28 mouse cellular contexts compared by ENCODE assay signal in the genomic region with DNA sequence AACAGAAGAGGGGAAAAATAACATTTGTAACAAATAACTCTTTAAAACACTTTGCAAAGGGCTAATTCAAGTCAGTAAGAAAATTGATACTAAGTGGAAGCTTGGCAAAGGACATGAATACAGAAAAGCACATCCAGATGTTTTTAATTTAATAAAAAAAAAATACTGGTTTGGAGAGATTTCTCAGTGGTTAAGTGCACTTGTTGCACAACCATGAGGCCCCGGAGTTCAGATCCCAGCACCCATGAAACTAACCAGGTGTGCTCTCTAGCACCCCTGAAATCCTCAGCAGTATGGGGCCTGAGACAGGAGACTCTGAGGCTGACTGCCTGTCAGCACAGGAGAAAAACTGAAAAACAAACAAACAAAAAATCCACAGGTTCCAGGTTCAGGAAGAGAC. TPM values are rescaled to one million over a fixed set of nuclear protein-coding genes. Genes with fewer than 3 reads are reported as not detected.
DNase-seq lines count a peak whose midpoint lies in the region; ATAC-seq and TF ChIP-seq lines count a peak whose summit lies in the region.
"Had no signal": no experiment of that assay in that cellular context is flagged by ENCODE, and none has a peak within 500 bp of the region (broad histone marks: within the 10 kb centered on the region; RNA-seq: fewer than 3 reads in every experiment).

No protein-coding gene starts in this region.

- ATAC-seq in embryonic facial prominence, embryonic 11.5 days (replicated peaks; ENCODE audit: insufficient number of reproducible peaks, low FRiP score, low TSS enrichment, low read depth), result no peak
- ATAC-seq in midbrain, embryonic 11.5 days (ENCODE audit: low FRiP score), result no peak
- ATAC-seq in midbrain, embryonic 14.5 days (ENCODE audit: low FRiP score, low TSS enrichment), result no peak
- no peak for ATAC-seq in embryonic facial prominence, embryonic 14.5 days (ENCODE audit: low read depth)
- no peak for ATAC-seq in liver, embryonic 12.5 days
- ATAC-seq in intestine, embryonic 15.5 days, result no peak
- ATAC-seq: forebrain, embryonic 15.5 days; hindbrain, postnatal 0 days; inflammation-experienced regulatory T-cells, adult 6 months; intestine, postnatal 0 days had no signal

- no peak overlapping the region for H3K4me2 ChIP-seq in embryonic facial prominence, embryonic 11.5 days (ENCODE audit: low read depth, low read length)
- no peak overlapping the region for H3K4me2 ChIP-seq in midbrain, embryonic 11.5 days
- no peak overlapping the region for H3K4me2 ChIP-seq in midbrain, embryonic 14.5 days (ENCODE audit: low read length)
- no peak overlapping the region for H3K4me2 ChIP-seq in embryonic facial prominence, embryonic 14.5 days (ENCODE audit: low read depth, low read length)
- H3K4me2 ChIP-seq in myocyte (ENCODE audit: low read depth), result no peak overlapping the region
- H3K4me2 ChIP-seq in liver, embryonic 12.5 days, result no peak overlapping the region
- no peak overlapping the region for H3K4me2 ChIP-seq in intestine, embryonic 15.5 days (replicated peaks)
- H3K4me2 ChIP-seq: embryonic facial prominence, embryonic 15.5 days; forebrain, embryonic 12.5 days; forebrain, embryonic 15.5 days; heart, embryonic 12.5 days; heart, embryonic 15.5 days; hindbrain, embryonic 14.5 days had no signal

- H3K9me3 ChIP-seq in embryonic facial prominence, embryonic 11.5 days (replicated peaks; ENCODE audit: control insufficient read depth, low read length), result no peaks in the 10 kb centered on the region
- H3K9me3 ChIP-seq in embryonic facial prominence, embryonic 10.5 days, result no peaks in the 10 kb centered on the region
- no peaks in the 10 kb centered on the region for H3K9me3 ChIP-seq in midbrain, embryonic 11.5 days (ENCODE audit: control insufficient read depth, low read length)
- H3K9me3 ChIP-seq in midbrain, embryonic 14.5 days (ENCODE audit: control insufficient read depth, low read length), result no peaks in the 10 kb centered on the region
- H3K9me3 ChIP-seq in embryonic facial prominence, embryonic 14.5 days (ENCODE audit: control insufficient read depth, low read length), result no peaks in the 10 kb centered on the region
- H3K9me3 ChIP-seq in liver, embryonic 12.5 days (replicated peaks), result no peaks in the 10 kb centered on the region
- no peaks in the 10 kb centered on the region for H3K9me3 ChIP-seq in intestine, embryonic 15.5 days
- H3K9me3 ChIP-seq: embryonic facial prominence, embryonic 15.5 days; forebrain, embryonic 12.5 days; forebrain, embryonic 15.5 days; G1E; heart, embryonic 12.5 days; heart, embryonic 15.5 days had no signal

- H3K9ac ChIP-seq in embryonic facial prominence, embryonic 11.5 days (replicated peaks; ENCODE audit: low read length), result no peak overlapping the region
- H3K9ac ChIP-seq in midbrain, embryonic 11.5 days (ENCODE audit: low read length), result no peak overlapping the region
- no peak overlapping the region for H3K9ac ChIP-seq in midbrain, embryonic 14.5 days (replicated peaks; ENCODE audit: low read length)
- no peak overlapping the region for H3K9ac ChIP-seq in embryonic facial prominence, embryonic 14.5 days (ENCODE audit: low read depth, low read length)
- no peak overlapping the region for H3K9ac ChIP-seq in liver, embryonic 12.5 days
- no peak overlapping the region for H3K9ac ChIP-seq in intestine, embryonic 15.5 days
- H3K9ac ChIP-seq: embryonic facial prominence, embryonic 15.5 days; forebrain, embryonic 12.5 days; forebrain, embryonic 15.5 days; heart, embryonic 12.5 days; heart, embryonic 15.5 days; hindbrain, embryonic 14.5 days had no signal

- 36% methylated on average over 1 of the region's 1 CpGs for WGBS in embryonic facial prominence, embryonic 11.5 days
- 57% methylated on average over 1 of the region's 1 CpGs for WGBS in embryonic facial prominence, embryonic 10.5 days
- 85% methylated on average over 1 of the region's 1 CpGs for WGBS in midbrain, embryonic 11.5 days
- 97% methylated on average over 1 of the region's 1 CpGs for whole genome bisulfite sequencing in midbrain, embryonic 14.5 days
- 28% methylated on average over 1 of the region's 1 CpGs for WGBS in embryonic facial prominence, embryonic 14.5 days
- 61% methylated on average over 1 of the region's 1 CpGs for WGBS in liver, embryonic 12.5 days (ENCODE audit: insufficient replicate concordance)
- WGBS in intestine, embryonic 15.5 days, result 83% methylated on average over 1 of the region's 1 CpGs

- H3K27me3 ChIP-seq in embryonic facial prominence, embryonic 11.5 days (ENCODE audit: control insufficient read depth, insufficient read depth, low read length), result no peaks in the 10 kb centered on the region
- H3K27me3 ChIP-seq in embryonic facial prominence, embryonic 10.5 days (replicated peaks; ENCODE audit: low read depth, poor library complexity, severe bottlenecking), result no peaks in the 10 kb centered on the region
- no peaks in the 10 kb centered on the region for H3K27me3 ChIP-seq in midbrain, embryonic 11.5 days (ENCODE audit: control insufficient read depth, insufficient read depth, low read length)
- no peaks in the 10 kb centered on the region for H3K27me3 ChIP-seq in midbrain, embryonic 14.5 days (ENCODE audit: control insufficient read depth, insufficient read depth, low read length)
- H3K27me3 ChIP-seq in embryonic facial prominence, embryonic 14.5 days (replicated peaks; ENCODE audit: control insufficient read depth, insufficient read depth, low read length), result no peaks in the 10 kb centered on the region
- no peaks in the 10 kb centered on the region for H3K27me3 ChIP-seq in myocyte (ENCODE audit: control insufficient read depth, insufficient read depth, insufficient read length)
- no peaks in the 10 kb centered on the region for H3K27me3 ChIP-seq in liver, embryonic 12.5 days (replicated peaks)
- no peaks in the 10 kb centered on the region for H3K27me3 ChIP-seq in intestine, embryonic 15.5 days (replicated peaks)
- H3K27me3 ChIP-seq: CH12.LX; embryonic facial prominence, embryonic 15.5 days; forebrain, embryonic 12.5 days; forebrain, embryonic 15.5 days; heart, embryonic 12.5 days; heart, embryonic 15.5 days had no signal

- no peaks in the 10 kb centered on the region for H3K79me2 ChIP-seq in myocyte (ENCODE audit: control insufficient read depth, insufficient read depth)

- no peak overlapping the region for H3ac ChIP-seq in myocyte (ENCODE audit: control insufficient read depth, insufficient read length)

- no peaks in the 10 kb centered on the region for H3K36me3 ChIP-seq in embryonic facial prominence, embryonic 11.5 days (replicated peaks; ENCODE audit: control insufficient read depth, insufficient read depth, low read depth, low read length)
- no peaks in the 10 kb centered on the region for H3K36me3 ChIP-seq in embryonic facial prominence, embryonic 10.5 days (replicated peaks)
- H3K36me3 ChIP-seq in midbrain, embryonic 11.5 days (ENCODE audit: control insufficient read depth, insufficient read depth, low read length), result no peaks in the 10 kb centered on the region
- H3K36me3 ChIP-seq in midbrain, embryonic 14.5 days (ENCODE audit: control insufficient read depth, insufficient read depth, low read length), result no peaks in the 10 kb centered on the region
- H3K36me3 ChIP-seq in embryonic facial prominence, embryonic 14.5 days (ENCODE audit: control insufficient read depth, insufficient read depth, low read length), result no peaks in the 10 kb centered on the region
- no peaks in the 10 kb centered on the region for H3K36me3 ChIP-seq in myocyte (ENCODE audit: control insufficient read depth, insufficient read depth)
- H3K36me3 ChIP-seq in liver, embryonic 12.5 days, result no peaks in the 10 kb centered on the region
- H3K36me3 ChIP-seq in intestine, embryonic 15.5 days, result no peaks in the 10 kb centered on the region
- H3K36me3 ChIP-seq: embryonic facial prominence, embryonic 15.5 days; forebrain, embryonic 12.5 days; forebrain, embryonic 15.5 days; G1E; heart, embryonic 12.5 days; heart, embryonic 15.5 days had no signal

- no peak for TF ChIP-seq POLR2A in myocyte (IDR thresholded peaks at IDR 0.05; ENCODE audit: insufficient read length, low read depth)

- DNase-seq in embryonic facial prominence, embryonic 11.5 days (ENCODE audit: low spot score), result peak; percentile 43
- DNase-seq in embryonic facial prominence, embryonic 10.5 days (ENCODE audit: low spot score), result no peak
- peak; percentile 19 for DNase-seq in midbrain, embryonic 11.5 days (ENCODE audit: low spot score, missing footprints)
- DNase-seq in midbrain, embryonic 14.5 days, result no peak
- DNase-seq in embryonic facial prominence, embryonic 14.5 days (ENCODE audit: low spot score), result peak; percentile 57
- DNase-seq: adrenal gland, adult 8-10 months; adrenal gland, postnatal 25 days; B cell, adult 2 months; cerebellum, adult 11-12 months; cerebellum, adult 9-10 months; cerebellum, postnatal 14 days; gastrocnemius, postnatal 10 days; heart, postnatal 10 days; heart, postnatal 4 days had no signal

- no peak overlapping the region for H3K4me3 ChIP-seq in embryonic facial prominence, embryonic 11.5 days (ENCODE audit: low read depth, low read length)
- H3K4me3 ChIP-seq in embryonic facial prominence, embryonic 10.5 days, result no peak overlapping the region
- H3K4me3 ChIP-seq in midbrain, embryonic 11.5 days (ENCODE audit: low read depth, low read length), result no peak overlapping the region
- H3K4me3 ChIP-seq in midbrain, embryonic 14.5 days (replicated peaks; ENCODE audit: low read depth, low read length), result no peak overlapping the region
- H3K4me3 ChIP-seq in embryonic facial prominence, embryonic 14.5 days (ENCODE audit: low read depth, low read length), result no peak overlapping the region
- no peak overlapping the region for H3K4me3 ChIP-seq in myocyte
- no peak overlapping the region for H3K4me3 ChIP-seq in liver, embryonic 12.5 days
- H3K4me3 ChIP-seq in intestine, embryonic 15.5 days (replicated peaks), result no peak overlapping the region
- H3K4me3 ChIP-seq: embryonic facial prominence, embryonic 15.5 days; forebrain, embryonic 12.5 days; forebrain, embryonic 15.5 days; heart, embryonic 12.5 days; heart, embryonic 15.5 days had no signal

- no peak overlapping the region for H3K27ac ChIP-seq in embryonic facial prominence, embryonic 11.5 days (replicated peaks; ENCODE audit: low read depth, low read length)
- no peak overlapping the region for H3K27ac ChIP-seq in embryonic facial prominence, embryonic 10.5 days (replicated peaks)
- H3K27ac ChIP-seq in midbrain, embryonic 11.5 days (ENCODE audit: low read depth, low read length), result no peak overlapping the region
- no peak overlapping the region for H3K27ac ChIP-seq in midbrain, embryonic 14.5 days (replicated peaks; ENCODE audit: low read depth, low read length)
- 0 out of 2 replicates have a peak overlapping the region, but pooled peaks have one; percentile 21 for H3K27ac ChIP-seq in embryonic facial prominence, embryonic 14.5 days (replicated peaks; ENCODE audit: low read depth, low read length)
- H3K27ac ChIP-seq in liver, embryonic 12.5 days, result no peak overlapping the region
- no peak overlapping the region for H3K27ac ChIP-seq in intestine, embryonic 15.5 days
- H3K27ac ChIP-seq: forebrain, embryonic 12.5 days; forebrain, embryonic 15.5 days; heart, embryonic 15.5 days; hindbrain, embryonic 14.5 days; hindbrain, postnatal 0 days had no signal

- H3K4me1 ChIP-seq in embryonic facial prominence, embryonic 11.5 days (ENCODE audit: control insufficient read depth, insufficient read depth, low read length), result no peaks in the 10 kb centered on the region; the same call in 1 of the 2 replicates
- peaks cover 21% of the 10 kb centered on the region for H3K4me1 ChIP-seq in embryonic facial prominence, embryonic 10.5 days
- H3K4me1 ChIP-seq in midbrain, embryonic 11.5 days (ENCODE audit: control insufficient read depth, insufficient read depth, low read length), result no peaks in the 10 kb centered on the region
- H3K4me1 ChIP-seq in midbrain, embryonic 14.5 days (ENCODE audit: control insufficient read depth, insufficient read depth, low read length), result no peaks in the 10 kb centered on the region
- H3K4me1 ChIP-seq in embryonic facial prominence, embryonic 14.5 days (ENCODE audit: control insufficient read depth, insufficient read depth, low read length), result peaks cover 16% of the 10 kb centered on the region
- no peaks in the 10 kb centered on the region for H3K4me1 ChIP-seq in liver, embryonic 12.5 days
- no peaks in the 10 kb centered on the region for H3K4me1 ChIP-seq in intestine, embryonic 15.5 days (replicated peaks)
- H3K4me1 ChIP-seq: forebrain, embryonic 15.5 days; heart, embryonic 15.5 days had no signal

RNA-seq across cellular contexts. Expression of gene Itm2b, which starts 26.6 kb away (rescaled TPM):
- polyA plus RNA-seq in embryonic facial prominence, embryonic 11.5 days (2014; fragmentation: Nextera tagmentation; extraction: Ambion mirVana), result 378 and 386 TPM in 2 replicates
- polyA plus RNA-seq in embryonic facial prominence, embryonic 10.5 days (2016; fragmentation: Nextera tagmentation; extraction: Ambion mirVana), result 197 and 226 TPM in 2 replicates
- polyA plus RNA-seq in midbrain, embryonic 11.5 days (2014; fragmentation: Nextera tagmentation; extraction: Ambion mirVana), result 325 and 356 TPM in 2 replicates
- 599 and 615 TPM in 2 replicates for polyA plus RNA-seq in midbrain, embryonic 14.5 days (2014; fragmentation: Nextera tagmentation; extraction: Ambion mirVana)
- polyA plus RNA-seq in embryonic facial prominence, embryonic 14.5 days (2014; fragmentation: Nextera tagmentation; extraction: Ambion mirVana), result 936 and 968 TPM in 2 replicates
- 530 TPM for polyA plus RNA-seq in myocyte (2012; fragmentation: generic; extraction: Trizol)
- polyA plus RNA-seq in liver, embryonic 12.5 days (2016; fragmentation: Nextera tagmentation; extraction: Ambion mirVana), result 395 and 399 TPM in 2 replicates
- 668 and 678 TPM in 2 replicates for polyA plus RNA-seq in intestine, embryonic 15.5 days (2015; fragmentation: Nextera tagmentation; extraction: Ambion mirVana)

Comparison
In these comparisons a context has a peak if more than half of its experiments do, and no peak if none do; other contexts are left out.
1. DNase-seq: peak in embryonic facial prominence, embryonic 11.5 days (single experiment), midbrain, embryonic 11.5 days (single experiment) and embryonic facial prominence, embryonic 14.5 days (single experiment); none in embryonic facial prominence, embryonic 10.5 days (single experiment) and midbrain, embryonic 14.5 days (single experiment).